Mouse (Mus musculus) embryonic facial prominence, embryonic 15.5 days (tissue): ENCODE measurements around the gene Gna11. TPM values are rescaled to one million over a fixed set of nuclear protein-coding genes. Genes with fewer than 3 reads are reported as not detected.
A peak's percentile ranks its signal among the peaks of the same experiment; 100 is the strongest.

Source experiments
- ATAC-seq: fragments of 200-750 bp; cut with Nextera tagmentation; 2 replicates; pipeline ENCODE4 v1.8.0; 2017; ENCODE audit warnings: low read depth, moderate TSS enrichment; ENCODE audit not compliant: insufficient number of reproducible peaks, low FRiP score, low TSS enrichment
- H3K27ac ChIP-seq: fragments of 300-500 bp; sonication (generic); replicated peaks from 2 replicates; pipeline ENCODE4 v1.5.1; 2015; ENCODE audit warnings: mild to moderate bottlenecking, inconsistent platforms
- H3K27me3 ChIP-seq: fragments of 300-500 bp; sonication (generic); 2 replicates; pipeline ENCODE4 v1.6.1; 2015; ENCODE audit warnings: inconsistent platforms
- H3K36me3 ChIP-seq: fragments of 300-500 bp; sonication (generic); 2 replicates; pipeline ENCODE4 v1.6.1; 2015; ENCODE audit warnings: mild to moderate bottlenecking, inconsistent platforms
- H3K4me1 ChIP-seq: fragments of 300-500 bp; sonication (generic); 2 replicates; pipeline ENCODE4 v1.6.1; 2015; ENCODE audit warnings: inconsistent platforms
- H3K4me2 ChIP-seq: fragments of 300-500 bp; sonication (generic); replicated peaks from 2 replicates; pipeline ENCODE4 v1.6.1; 2015; ENCODE audit warnings: mild to moderate bottlenecking, inconsistent platforms
- H3K4me3 ChIP-seq: fragments of 300-500 bp; sonication (generic); replicated peaks from 2 replicates; pipeline ENCODE4 v1.5.1; 2015; ENCODE audit warnings: mild to moderate bottlenecking, inconsistent platforms
- H3K9ac ChIP-seq: fragments of 300-500 bp; sonication (generic); 2 replicates; pipeline ENCODE4 v1.6.1; 2015; ENCODE audit warnings: inconsistent platforms
- H3K9me3 ChIP-seq: fragments of 300-500 bp; sonication (generic); replicated peaks from 2 replicates; pipeline ENCODE4 v1.6.1; 2016; ENCODE audit warnings: inconsistent platforms
- WGBS: fragments of 180-500 bp; shearing (Covaris S2); methylation state at CpG from one replicate; pipeline ENCODE4 v1.1.7; 2015; 5-methylcytosine and 5-hydroxymethylcytosine counted together
- polyA plus RNA-seq: library from polyadenylated mRNA; unstranded; fragments of >200 nt; fragmentation: Nextera tagmentation; extraction: Ambion mirVana; gene quantifications from 2 replicates; pipeline ENCODE4 v1.2.1, GENCODE M21; 2015

Gene Gna11
- polyA plus RNA-seq, 1 experiment from 2014 or later, result 89.2 TPM

GRCm38 (mm10) chr10:81519978-81520365, 25.0 kb downstream of the Gna11 start:
- Histone ChIP-seq H3K9me3 (no peaks in the 10 kb centered on the region), H3K9ac (no peak overlapping the region), H3K4me2 (no peak overlapping the region), H3K4me3 (no peak overlapping the region), H3K27me3 (0 out of 2 replicates have a peak, but pooled peaks cover 3% of the 10 kb centered on the region), H3K36me3 (no peaks in the 10 kb centered on the region), H3K4me1 (peaks cover 11% of the 10 kb centered on the region; the same call in 1 of the 2 replicates), H3K27ac (no peak overlapping the region)
- ATAC-seq, result no peak
- 55% methylated on average over 3 of the region's 3 CpGs for WGBS

- WGBS, result 80% methylated on average over 6 of the region's 6 CpGs
- ATAC-seq, result no peak
- no peaks in the 10 kb centered on the region for H3K36me3 ChIP-seq
- H3K4me2 ChIP-seq, result no peak overlapping the region
- peaks cover 10% of the 10 kb centered on the region; the same call in 1 of the 2 replicates for H3K4me1 ChIP-seq
- no peaks in the 10 kb centered on the region for H3K9me3 ChIP-seq
- H3K27me3 ChIP-seq, result 0 out of 2 replicates have a peak, but pooled peaks cover 3% of the 10 kb centered on the region
- H3K27ac ChIP-seq, result no peak overlapping the region
- H3K4me3 ChIP-seq, result no peak overlapping the region
- H3K9ac ChIP-seq, result no peak overlapping the region
Observed at GRCm38 (mm10) chr10:81519227-81519977, 25.6 kb downstream of the Gna11 start.

GRCm38 (mm10) chr10:81518546-81518945, 26.4 kb downstream of the Gna11 start:
- Histone ChIP-seq H3K4me3 (no peak overlapping the region), H3K9me3 (no peaks in the 10 kb centered on the region), H3K9ac (no peak overlapping the region), H3K4me1 (0 out of 2 replicates have a peak, but pooled peaks cover 2% of the 10 kb centered on the region), H3K4me2 (no peak overlapping the region), H3K27me3 (0 out of 2 replicates have a peak, but pooled peaks cover 3% of the 10 kb centered on the region), H3K36me3 (no peaks in the 10 kb centered on the region), H3K27ac (no peak overlapping the region)
- WGBS, result 14% methylated on average over 4 of the region's 4 CpGs
- ATAC-seq, result peak; percentile 29; the same call in 1 of the 2 replicates

GRCm38 (mm10) chr10:81517227-81517626, 27.8 kb downstream of the Gna11 start:
- Histone ChIP-seq H3K4me1 (no peaks in the 10 kb centered on the region), H3K4me2 (no peak overlapping the region), H3K27ac (no peak overlapping the region), H3K4me3 (no peak overlapping the region), H3K36me3 (no peaks in the 10 kb centered on the region), H3K9me3 (no peaks in the 10 kb centered on the region), H3K27me3 (peaks cover 6% of the 10 kb centered on the region; the same call in 1 of the 2 replicates), H3K9ac (no peak overlapping the region)
- 77% methylated on average over 8 of the region's 8 CpGs for WGBS
- ATAC-seq, result no peak

- H3K9me3 ChIP-seq, result no peaks in the 10 kb centered on the region
- no peak overlapping the region for H3K9ac ChIP-seq
- no peaks in the 10 kb centered on the region for H3K4me1 ChIP-seq
- H3K36me3 ChIP-seq, result no peaks in the 10 kb centered on the region
- H3K4me2 ChIP-seq, result no peak overlapping the region
- no peak overlapping the region for H3K27ac ChIP-seq
- H3K27me3 ChIP-seq, result peaks cover 15% of the 10 kb centered on the region
- ATAC-seq, result no peak
- H3K4me3 ChIP-seq, result no peak overlapping the region
- 87% methylated on average over 5 of the region's 5 CpGs for WGBS
Observed at GRCm38 (mm10) chr10:81513798-81514197, 31.2 kb downstream of the Gna11 start.

GRCm38 (mm10) chr10:81510246-81510810, 34.7 kb downstream of the Gna11 start:
- Histone ChIP-seq H3K4me2 (no peak overlapping the region), H3K4me3 (no peak overlapping the region), H3K4me1 (no peaks in the 10 kb centered on the region), H3K27ac (no peak overlapping the region), H3K27me3 (peaks cover 15% of the 10 kb centered on the region), H3K36me3 (no peaks in the 10 kb centered on the region), H3K9ac (no peak overlapping the region), H3K9me3 (no peaks in the 10 kb centered on the region)
- WGBS, result 67% methylated on average over 14 of the region's 14 CpGs
- ATAC-seq, result no peak

GRCm38 (mm10) chr10:81507691-81508489, 37.1 kb downstream of the Gna11 start:
- Histone ChIP-seq H3K27me3 (peaks cover 19% of the 10 kb centered on the region), H3K36me3 (no peaks in the 10 kb centered on the region), H3K4me1 (peaks cover 3% of the 10 kb centered on the region; the same call in 1 of the 2 replicates), H3K4me2 (no peak overlapping the region), H3K9ac (no peak overlapping the region), H3K9me3 (no peaks in the 10 kb centered on the region), H3K27ac (no peak overlapping the region), H3K4me3 (no peak overlapping the region)
- ATAC-seq, result no peak
- WGBS, result 73% methylated on average over 13 of the region's 13 CpGs

GRCm38 (mm10) chr10:81507095-81507494, 37.9 kb downstream of the Gna11 start:
- 32% methylated on average over 6 of the region's 6 CpGs for WGBS
- no peak for ATAC-seq

GRCm38 (mm10) chr10:81505016-81505664, 39.9 kb downstream of the Gna11 start:
- no peak for ATAC-seq
- Histone ChIP-seq H3K4me1 (peaks cover 8% of the 10 kb centered on the region; the same call in 1 of the 2 replicates), H3K36me3 (no peaks in the 10 kb centered on the region), H3K27me3 (peaks cover 4% of the 10 kb centered on the region; the same call in 1 of the 2 replicates), H3K27ac (no peak overlapping the region), H3K4me3 (no peak overlapping the region), H3K9ac (no peak overlapping the region), H3K4me2 (no peak overlapping the region), H3K9me3 (no peaks in the 10 kb centered on the region)
- 75% methylated on average over 15 of the region's 15 CpGs for WGBS

More at GRCm38 (mm10) chr10:81507095-81507494, 37.9 kb downstream of the Gna11 start:
- Histone ChIP-seq H3K27ac (no peak overlapping the region), H3K4me1 (peaks cover 8% of the 10 kb centered on the region; the same call in 1 of the 2 replicates), H3K27me3 (peaks cover 12% of the 10 kb centered on the region), H3K36me3 (no peaks in the 10 kb centered on the region), H3K9ac (no peak overlapping the region), H3K4me2 (no peak overlapping the region), H3K9me3 (no peaks in the 10 kb centered on the region), H3K4me3 (no peak overlapping the region)

GRCm38 (mm10) chr10:81502658-81503057, 42.3 kb downstream of the Gna11 start:
- Histone ChIP-seq H3K9ac (no peak overlapping the region), H3K4me2 (peak overlapping the region; percentile 55), H3K27me3 (peaks cover 4% of the 10 kb centered on the region; the same call in 1 of the 2 replicates), H3K9me3 (no peaks in the 10 kb centered on the region), H3K4me3 (peak overlapping the region; percentile 27), H3K4me1 (peaks cover 8% of the 10 kb centered on the region; the same call in 1 of the 2 replicates), H3K27ac (no peak overlapping the region), H3K36me3 (no peaks in the 10 kb centered on the region)
- WGBS, result 10% methylated on average over 36 of the region's 36 CpGs
- ATAC-seq, result no peak
